Mouse (Mus musculus) T-helper 1 cell (primary cell): ENCODE data around the gene Bpi.

ENCODE experiments used
- in situ Hi-C: fragments of 300-600 bp; cut with MboI, MseI; formaldehyde crosslinking; loops from one replicate; pipeline ENCODE4 v1.15.1; 2025; ENCODE audit warnings: high pct_unique_total_duplicates

Gene Bpi

GRCm38 (mm10) chr2:158241126-158241738, 16.7 kb upstream of the Bpi start:
- in situ Hi-C loops, result no loop called here

GRCm38 (mm10) chr2:158242170-158242896, 15.6 kb upstream of the Bpi start:
- in situ Hi-C loops, result no loop called here

- in situ Hi-C loops, result no loop called here
These were observed 14.6 kb upstream of the Bpi start for GRCm38 (mm10) chr2:158243129-158243870.

GRCm38 (mm10) chr2:158245072-158245817, 12.6 kb upstream of the Bpi start:
- in situ Hi-C loops, result no loop called here

DNA sequence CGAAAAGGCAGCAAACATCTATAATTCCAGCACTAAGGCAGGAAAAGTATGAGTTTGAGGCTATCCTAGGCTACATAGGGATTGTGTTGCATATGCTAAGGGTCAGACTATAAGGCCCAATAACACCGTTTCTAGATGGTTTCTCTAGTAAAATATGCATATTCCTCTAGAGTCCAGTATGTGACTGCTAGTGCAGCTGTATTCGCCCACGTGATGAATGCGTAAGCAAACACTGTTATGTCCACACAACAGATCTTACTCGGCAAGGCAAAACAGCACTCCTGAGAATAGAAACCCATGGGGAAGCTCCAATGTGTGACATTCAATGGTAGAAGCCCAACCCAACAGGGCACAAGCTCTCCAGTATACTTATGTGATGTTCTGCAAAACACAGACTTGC, 10.0 kb upstream of the Bpi start:
- in situ Hi-C loops, result no loop called here

DNA sequence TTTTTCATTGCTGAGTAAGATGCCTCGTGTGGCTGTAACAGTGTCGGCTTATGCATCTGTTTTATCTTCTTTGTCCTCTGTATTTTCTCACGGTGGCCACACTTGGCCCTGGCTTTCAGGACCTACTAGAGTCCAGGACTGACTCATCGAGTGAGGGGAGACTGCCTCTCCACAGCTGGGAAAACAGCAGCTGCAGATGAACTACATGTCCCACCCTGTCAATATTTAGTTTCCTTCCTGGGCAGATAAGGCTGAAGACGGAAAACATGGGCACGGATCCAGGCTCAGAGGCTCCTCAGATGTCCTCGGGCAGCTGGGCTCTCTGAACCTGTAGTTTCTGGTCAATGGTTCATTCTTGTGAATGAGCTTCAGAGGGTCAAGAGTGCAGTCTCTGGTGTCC, 9.6 kb upstream of the Bpi start:
- in situ Hi-C loops, result no loop called here

- in situ Hi-C loops, result no loop called here
These were observed 7.3 kb upstream of the Bpi start for GRCm38 (mm10) chr2:158250558-158250957.

DNA sequence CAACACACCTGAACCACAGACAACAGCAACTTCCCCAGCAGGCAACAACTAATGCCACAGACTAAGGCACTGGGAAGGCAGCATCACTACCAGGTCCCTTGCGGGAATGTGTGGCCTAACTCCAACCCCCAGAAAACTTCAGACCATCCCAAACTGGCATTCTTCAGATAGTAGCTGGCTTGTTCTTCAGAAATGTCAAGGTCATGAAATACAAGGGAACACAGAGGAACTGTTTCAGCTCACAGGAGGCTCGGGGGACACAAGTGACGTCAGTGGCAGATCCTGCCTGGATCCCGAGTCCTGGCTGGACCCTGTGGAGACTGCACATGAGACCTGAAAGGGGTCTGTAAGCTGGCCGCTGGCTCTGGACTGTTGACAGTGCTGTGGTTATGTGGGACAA, 4.1 kb upstream of the Bpi start:
- in situ Hi-C loops, result no loop called here

DNA sequence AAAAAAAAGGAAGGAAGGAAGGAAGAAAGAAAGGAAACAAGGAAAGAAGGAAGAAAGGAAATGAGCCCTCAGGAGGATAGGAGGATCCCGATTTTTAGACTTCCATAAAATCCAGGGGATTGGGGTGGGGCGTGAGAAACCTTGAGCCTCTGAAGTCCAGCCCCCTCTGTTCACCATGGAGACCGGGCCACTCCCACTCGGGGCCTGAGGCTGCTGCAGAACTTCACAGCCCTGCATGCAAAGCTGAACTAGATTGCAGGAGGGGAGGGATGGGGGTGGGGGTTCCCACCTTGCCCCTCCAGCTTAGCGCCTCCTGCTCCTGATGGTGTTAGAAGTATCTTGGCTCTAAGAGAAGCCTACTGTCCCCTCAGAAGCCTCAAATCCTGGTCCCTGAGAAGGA, 1.0 kb upstream of the Bpi start:
- in situ Hi-C loops, result loop anchor here (5.0 kb wide), 1 partner anchor 40 kb away; no protein-coding TSS in a partner anchor

DNA sequence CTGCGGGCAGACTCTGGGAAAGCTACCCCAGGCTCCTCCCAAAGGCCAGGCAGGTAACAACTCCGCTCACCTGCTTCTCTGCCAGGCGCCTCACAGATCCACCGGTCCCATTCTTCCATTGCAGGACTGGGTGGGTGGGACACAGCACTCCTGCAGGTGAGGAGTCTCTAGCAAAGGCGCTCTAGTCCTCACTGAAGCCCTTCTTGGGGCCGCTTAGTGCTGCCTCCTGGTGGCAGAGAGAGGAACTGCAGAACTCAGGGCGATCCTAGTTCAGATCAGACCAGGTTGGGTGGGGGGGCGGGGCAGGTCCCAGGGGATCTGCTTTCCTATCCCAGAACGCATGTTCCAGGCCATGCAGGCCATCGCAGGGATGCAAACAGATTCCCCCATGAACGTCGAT, 887 bp downstream of the Bpi start:
- in situ Hi-C loops, result loop anchor here (5.0 kb wide), 1 partner anchor 41 kb away; no protein-coding TSS in a partner anchor

GRCm38 (mm10) chr2:158259498-158259897, 1.6 kb downstream of the Bpi start:
- in situ Hi-C loops, result loop anchor here (5.0 kb wide), 1 partner anchor 42 kb away; no protein-coding TSS in a partner anchor

GRCm38 (mm10) chr2:158264877-158265276, 7.0 kb downstream of the Bpi start:
- in situ Hi-C loops, result no loop called here

DNA sequence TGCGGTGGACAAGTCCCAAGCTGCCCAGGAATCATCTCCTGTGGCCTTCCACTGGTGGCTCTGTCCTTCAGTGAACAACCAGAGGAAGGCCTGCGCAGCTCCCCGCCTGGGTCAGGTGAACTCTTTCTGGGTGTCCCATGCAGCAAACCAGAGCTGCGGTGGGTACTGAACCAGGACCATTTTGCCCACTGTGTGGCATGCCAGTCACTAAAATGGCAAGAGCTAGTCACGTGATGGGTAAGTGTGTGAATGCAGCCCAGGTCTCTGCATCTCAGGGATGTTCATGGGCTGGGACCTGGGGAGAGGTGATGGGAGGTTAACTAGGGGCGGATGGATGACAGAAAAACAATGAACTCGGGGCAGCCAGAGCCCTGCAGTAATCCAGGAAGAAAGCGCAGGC, 12.1 kb downstream of the Bpi start:
- in situ Hi-C loops, result no loop called here

- in situ Hi-C loops, result no loop called here
These were observed 15.8 kb downstream of the Bpi start for GRCm38 (mm10) chr2:158273646-158274045.

DNA sequence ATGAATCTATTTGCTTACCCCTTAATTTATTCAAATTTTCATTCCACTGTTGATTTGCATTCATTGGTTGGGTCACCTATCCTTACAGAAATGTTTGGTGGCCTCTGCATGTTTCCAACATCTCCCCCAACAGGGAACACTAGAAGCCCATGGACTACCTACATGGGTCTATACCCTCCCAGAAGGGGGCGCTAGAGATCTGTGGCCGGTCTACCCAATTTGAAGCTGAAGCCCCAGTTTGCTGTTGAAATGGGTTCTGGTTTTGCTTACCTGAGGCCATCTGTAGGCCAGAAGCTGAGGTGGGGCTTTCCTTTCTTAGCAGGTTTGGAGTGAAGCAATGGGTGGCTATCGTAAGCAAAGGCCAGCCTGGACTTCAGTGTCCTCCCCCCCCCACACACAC, 17.5 kb downstream of the Bpi start:
- in situ Hi-C loops, result no loop called here

- in situ Hi-C loops, result no loop called here
These were observed 17.9 kb downstream of the Bpi start for GRCm38 (mm10) chr2:158275811-158276210.

GRCm38 (mm10) chr2:158276451-158276850, 18.6 kb downstream of the Bpi start:
- in situ Hi-C loops, result no loop called here

- in situ Hi-C loops, result no loop called here
These were observed 19.0 kb downstream of the Bpi start for GRCm38 (mm10) chr2:158276878-158277277.

- in situ Hi-C loops, result loop anchor here (5.0 kb wide), 1 partner anchor 63 kb away; no protein-coding TSS in a partner anchor
These were observed 21.8 kb downstream of the Bpi start for GRCm38 (mm10) chr2:158279656-158280055.

GRCm38 (mm10) chr2:158281497-158282205, 23.8 kb downstream of the Bpi start:
- in situ Hi-C loops, result loop anchor here (5.0 kb wide), 1 partner anchor 61 kb away; no protein-coding TSS in a partner anchor

DNA sequence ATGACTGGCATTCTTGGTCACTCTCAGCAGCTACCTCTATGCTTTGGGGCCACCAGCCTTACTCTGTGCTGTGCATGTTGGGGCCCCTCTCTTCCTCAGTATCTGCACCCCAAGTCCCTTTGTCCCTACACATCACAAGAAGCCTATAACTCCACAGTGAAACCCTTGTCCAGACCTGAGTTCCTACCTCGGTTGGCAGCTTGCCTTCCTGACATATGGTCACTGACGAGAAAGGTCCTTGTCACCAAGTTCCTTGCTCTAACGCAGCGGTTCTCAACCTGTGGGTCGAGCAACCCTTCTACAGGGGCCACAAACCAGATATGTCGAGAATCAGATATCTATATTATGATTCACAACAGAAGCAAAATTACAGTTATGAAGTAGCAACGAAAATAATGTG, 25.2 kb downstream of the Bpi start:
- in situ Hi-C loops, result loop anchor here (5.0 kb wide), 1 partner anchor 59 kb away; no protein-coding TSS in a partner anchor
